Mouse (Mus musculus): ENCODE data around the gene Ebpl.
"Not testable (repeated sequence)": the region's sequence is repeated elsewhere in the genome, so short reads cannot be mapped to it uniquely, and the experiment has no call there.

The Ebpl gene

GRCm38 (mm10) chr14:61327618-61328450 lies 32.4 kb downstream of the Ebpl start:
- peak; percentile 38 for DNase-seq (ENCODE audit: low spot score)

GRCm38 (mm10) chr14:61327007-61327406 lies 33.2 kb downstream of the Ebpl start:
- DNase-seq (ENCODE audit: low spot score) = not testable (repeated sequence)

- no peak for DNase-seq (ENCODE audit: low spot score)
These were observed 37.5 kb downstream of the Ebpl start for GRCm38 (mm10) chr14:61322740-61323139.

GRCm38 (mm10) chr14:61321200-61321599 lies 39.0 kb downstream of the Ebpl start:
- no peak for DNase-seq (ENCODE audit: low spot score)

- no peak for DNase-seq (ENCODE audit: low spot score)
These were observed 39.5 kb downstream of the Ebpl start for GRCm38 (mm10) chr14:61320765-61321164.

- peak; percentile 12 for DNase-seq (ENCODE audit: low spot score)
These were observed 43.4 kb downstream of the Ebpl start for GRCm38 (mm10) chr14:61316861-61317260.

GRCm38 (mm10) chr14:61310963-61311362 lies 49.3 kb downstream of the Ebpl start:
- DNase-seq (ENCODE audit: low spot score) = no peak

- no peak for DNase-seq (ENCODE audit: low spot score)
These were observed 50.0 kb downstream of the Ebpl start for GRCm38 (mm10) chr14:61310036-61310772.

GRCm38 (mm10) chr14:61309593-61309992 lies 50.6 kb downstream of the Ebpl start, which contains the start of gene Arl11:
Arl11 (plus strand) TSS chr14:61309753.
- DNase-seq (ENCODE audit: low spot score) = no peak

- DNase-seq (ENCODE audit: low spot score) = no peak
These were observed 56.1 kb downstream of the Ebpl start for GRCm38 (mm10) chr14:61303969-61304609.

GRCm38 (mm10) chr14:61302428-61302827 lies 57.8 kb downstream of the Ebpl start:
- no peak for DNase-seq (ENCODE audit: low spot score)

GRCm38 (mm10) chr14:61301323-61301722 lies 58.9 kb downstream of the Ebpl start:
- DNase-seq (ENCODE audit: low spot score) = no peak

- no peak for DNase-seq (ENCODE audit: low spot score)
These were observed 60.4 kb downstream of the Ebpl start for GRCm38 (mm10) chr14:61299810-61300209.

- peak; percentile 38 for DNase-seq (ENCODE audit: low spot score)
These were observed 65.5 kb downstream of the Ebpl start for GRCm38 (mm10) chr14:61294738-61295079.

GRCm38 (mm10) chr14:61293884-61294737 lies 66.1 kb downstream of the Ebpl start:
- DNase-seq (ENCODE audit: low spot score) = peak; percentile 54

GRCm38 (mm10) chr14:61290664-61291063 lies 69.6 kb downstream of the Ebpl start:
- peak; percentile 54 for DNase-seq (ENCODE audit: low spot score)

GRCm38 (mm10) chr14:61288606-61289286 lies 71.5 kb downstream of the Ebpl start:
- DNase-seq (ENCODE audit: low spot score) = no peak
